Mouse (Mus musculus): ENCODE data around the gene Exoc4. TPM values are rescaled to one million over a fixed set of nuclear protein-coding genes. Genes with fewer than 3 reads are reported as not detected.

Gene Exoc4
- polyA plus RNA-seq, 1 experiment: 40.1 TPM

- Histone ChIP-seq H3K4me3 (no peak overlapping the region), H3K27me3 (ENCODE audit: control insufficient read depth, insufficient read depth, insufficient read length) (no peaks in the 10 kb centered on the region), H3K4me2 (ENCODE audit: low read depth) (no peak overlapping the region), H3K36me3 (ENCODE audit: control insufficient read depth, insufficient read depth) (no peaks in the 10 kb centered on the region), H3ac (ENCODE audit: control insufficient read depth, insufficient read length) (no peak overlapping the region), H3K79me2 (ENCODE audit: control insufficient read depth, insufficient read depth) (no peaks in the 10 kb centered on the region)
- TF ChIP-seq TCF12 (IDR thresholded peaks at IDR 0.05; ENCODE audit: insufficient read depth, poor library complexity, severe bottlenecking) (no peak), USF1 (IDR thresholded peaks at IDR 0.05; ENCODE audit: low read depth) (no peak), TCF3 (IDR thresholded peaks at IDR 0.05; ENCODE audit: insufficient read length, low read depth) (no peak), E2F4 (IDR thresholded peaks at IDR 0.05; ENCODE audit: insufficient read depth) (no peak), REST (IDR thresholded peaks at IDR 0.05; ENCODE audit: insufficient read depth, insufficient read length) (no peak), POLR2AphosphoS2 (IDR thresholded peaks at IDR 0.05; ENCODE audit: insufficient read length, low read depth) (no peak), CEBPB (IDR thresholded peaks at IDR 0.05; ENCODE audit: insufficient read depth, poor library complexity, severe bottlenecking) (no peak), POLR2A (IDR thresholded peaks at IDR 0.05; ENCODE audit: insufficient read length, low read depth) (no peak), MYOD1 (IDR thresholded peaks at IDR 0.05; ENCODE audit: control insufficient read depth in 1 of 3, insufficient read length in 2 of 3, low read depth in 2 of 3) (no peak), MYOG (IDR thresholded peaks at IDR 0.05; ENCODE audit: control insufficient read depth in 1 of 3, insufficient read depth in 1 of 3, insufficient read length in 2 of 3, low read depth in 2 of 3) (no peak), MAX (IDR thresholded peaks at IDR 0.05; ENCODE audit: low read depth) (no peak), SRF (IDR thresholded peaks at IDR 0.05; ENCODE audit: control insufficient read depth, insufficient read length, low read depth) (no peak)
These were observed 582.4 kb downstream of the Exoc4 start for GRCm38 (mm10) chr6:33831276-33831675.

- Histone ChIP-seq H3K79me2 (ENCODE audit: control insufficient read depth, insufficient read depth) (no peaks in the 10 kb centered on the region), H3ac (ENCODE audit: control insufficient read depth, insufficient read length) (no peak overlapping the region), H3K4me3 (no peak overlapping the region), H3K27me3 (ENCODE audit: control insufficient read depth, insufficient read depth, insufficient read length) (no peaks in the 10 kb centered on the region), H3K36me3 (ENCODE audit: control insufficient read depth, insufficient read depth) (no peaks in the 10 kb centered on the region), H3K4me2 (ENCODE audit: low read depth) (no peak overlapping the region)
- TF ChIP-seq MAX (IDR thresholded peaks at IDR 0.05; ENCODE audit: low read depth) (no peak), USF1 (IDR thresholded peaks at IDR 0.05; ENCODE audit: low read depth) (no peak), TCF12 (IDR thresholded peaks at IDR 0.05; ENCODE audit: insufficient read depth, poor library complexity, severe bottlenecking) (no peak), MYOD1 (IDR thresholded peaks at IDR 0.05; ENCODE audit: control insufficient read depth in 1 of 3, insufficient read length in 2 of 3, low read depth in 2 of 3) (no peak), TCF3 (IDR thresholded peaks at IDR 0.05; ENCODE audit: insufficient read length, low read depth) (no peak), SRF (IDR thresholded peaks at IDR 0.05; ENCODE audit: control insufficient read depth, insufficient read length, low read depth) (no peak), POLR2A (IDR thresholded peaks at IDR 0.05; ENCODE audit: insufficient read length, low read depth) (no peak), POLR2AphosphoS2 (IDR thresholded peaks at IDR 0.05; ENCODE audit: insufficient read length, low read depth) (no peak), REST (IDR thresholded peaks at IDR 0.05; ENCODE audit: insufficient read depth, insufficient read length) (no peak), CEBPB (IDR thresholded peaks at IDR 0.05; ENCODE audit: insufficient read depth, poor library complexity, severe bottlenecking) (no peak), MYOG (IDR thresholded peaks at IDR 0.05; ENCODE audit: control insufficient read depth in 1 of 3, insufficient read depth in 1 of 3, insufficient read length in 2 of 3, low read depth in 2 of 3) (no peak)
These were observed 584.1 kb downstream of the Exoc4 start for GRCm38 (mm10) chr6:33832978-33833377.

- Histone ChIP-seq H3K79me2 (ENCODE audit: control insufficient read depth, insufficient read depth) (no peaks in the 10 kb centered on the region), H3K36me3 (ENCODE audit: control insufficient read depth, insufficient read depth) (peaks cover 3% of the 10 kb centered on the region), H3K4me2 (ENCODE audit: low read depth) (no peak overlapping the region), H3ac (ENCODE audit: control insufficient read depth, insufficient read length) (no peak overlapping the region), H3K4me3 (no peak overlapping the region), H3K27me3 (ENCODE audit: control insufficient read depth, insufficient read depth, insufficient read length) (no peaks in the 10 kb centered on the region)
- TF ChIP-seq POLR2A (IDR thresholded peaks at IDR 0.05; ENCODE audit: insufficient read length, low read depth) (no peak), POLR2AphosphoS2 (IDR thresholded peaks at IDR 0.05; ENCODE audit: insufficient read length, low read depth) (no peak), CEBPB (IDR thresholded peaks at IDR 0.05; ENCODE audit: insufficient read depth, poor library complexity, severe bottlenecking) (no peak), SRF (IDR thresholded peaks at IDR 0.05; ENCODE audit: control insufficient read depth, insufficient read length, low read depth) (no peak), TCF3 (IDR thresholded peaks at IDR 0.05; ENCODE audit: insufficient read length, low read depth) (no peak), MYOG (IDR thresholded peaks at IDR 0.05; ENCODE audit: control insufficient read depth in 1 of 3, insufficient read depth in 1 of 3, insufficient read length in 2 of 3, low read depth in 2 of 3) (no peak), E2F4 (IDR thresholded peaks at IDR 0.05; ENCODE audit: insufficient read depth) (no peak)
These were observed 587.3 kb downstream of the Exoc4 start for GRCm38 (mm10) chr6:33836048-33836780.

GRCm38 (mm10) chr6:33842901-33843300 lies 594.0 kb downstream of the Exoc4 start:
- Histone ChIP-seq H3K27me3 (ENCODE audit: control insufficient read depth, insufficient read depth, insufficient read length) (no peaks in the 10 kb centered on the region), H3K4me2 (ENCODE audit: low read depth) (no peak overlapping the region), H3ac (ENCODE audit: control insufficient read depth, insufficient read length) (no peak overlapping the region), H3K36me3 (ENCODE audit: control insufficient read depth, insufficient read depth) (peaks cover 3% of the 10 kb centered on the region), H3K79me2 (ENCODE audit: control insufficient read depth, insufficient read depth) (no peaks in the 10 kb centered on the region), H3K4me3 (no peak overlapping the region)
- TF ChIP-seq TCF12 (IDR thresholded peaks at IDR 0.05; ENCODE audit: insufficient read depth, poor library complexity, severe bottlenecking) (no peak), SRF (IDR thresholded peaks at IDR 0.05; ENCODE audit: control insufficient read depth, insufficient read length, low read depth) (no peak), MAX (IDR thresholded peaks at IDR 0.05; ENCODE audit: low read depth) (no peak), USF1 (IDR thresholded peaks at IDR 0.05; ENCODE audit: low read depth) (no peak), MYOD1 (IDR thresholded peaks at IDR 0.05; ENCODE audit: control insufficient read depth in 1 of 3, insufficient read length in 2 of 3, low read depth in 2 of 3) (no peak), REST (IDR thresholded peaks at IDR 0.05; ENCODE audit: insufficient read depth, insufficient read length) (no peak), POLR2AphosphoS2 (IDR thresholded peaks at IDR 0.05; ENCODE audit: insufficient read length, low read depth) (no peak), TCF3 (IDR thresholded peaks at IDR 0.05; ENCODE audit: insufficient read length, low read depth) (no peak), MYOG (IDR thresholded peaks at IDR 0.05; ENCODE audit: control insufficient read depth in 1 of 3, insufficient read depth in 1 of 3, insufficient read length in 2 of 3, low read depth in 2 of 3) (no peak), POLR2A (IDR thresholded peaks at IDR 0.05; ENCODE audit: insufficient read length, low read depth) (no peak), CEBPB (IDR thresholded peaks at IDR 0.05; ENCODE audit: insufficient read depth, poor library complexity, severe bottlenecking) (no peak), E2F4 (IDR thresholded peaks at IDR 0.05; ENCODE audit: insufficient read depth) (no peak)
